Mouse (Mus musculus) erythroblast, embryonic 14.5 days (primary cell): ENCODE measurements around the gene Trabd.

ENCODE experiments used
- GATA1 ChIP-seq: IDR thresholded peaks from 2 replicates; pipeline ENCODE4 v1.6.1; 2012; ENCODE audit warnings: low read length, inconsistent platforms, mixed read lengths
- TAL1 ChIP-seq: IDR thresholded peaks from 3 replicates; pipeline ENCODE4 v1.6.1; 2012; ENCODE audit warnings: low read length, inconsistent platforms, mixed read lengths

DNA sequence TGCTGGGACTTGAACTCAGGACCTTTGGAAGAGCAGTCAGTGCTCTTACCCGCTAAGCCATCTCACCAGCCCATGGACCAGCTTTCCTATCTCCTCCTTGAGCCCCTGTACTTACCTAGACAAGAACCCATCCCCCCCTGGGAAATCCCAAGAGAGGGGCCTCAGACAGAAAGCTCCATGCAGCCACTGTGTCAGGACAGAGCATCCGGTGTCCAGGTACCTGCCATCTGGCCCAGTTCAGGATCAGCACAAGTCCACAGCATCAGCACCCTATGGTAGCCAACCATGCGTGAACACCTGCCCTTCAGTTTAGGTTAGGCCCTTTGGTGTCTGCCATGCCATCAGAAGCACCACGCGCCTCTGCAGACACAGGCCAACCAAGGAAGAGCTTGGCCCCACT is 10.0 kb upstream of the Trabd start:
- TF ChIP-seq TAL1 (no peak), GATA1 (no peak)
